Mouse (Mus musculus): ENCODE data around the gene Susd2. TPM values are rescaled to one million over a fixed set of nuclear protein-coding genes. Genes with fewer than 3 reads are reported as not detected.
A peak's percentile ranks its signal among the peaks of the same experiment; 100 is the strongest.

The Susd2 gene
- polyA plus RNA-seq, 1 experiment, result not detected

DNA sequence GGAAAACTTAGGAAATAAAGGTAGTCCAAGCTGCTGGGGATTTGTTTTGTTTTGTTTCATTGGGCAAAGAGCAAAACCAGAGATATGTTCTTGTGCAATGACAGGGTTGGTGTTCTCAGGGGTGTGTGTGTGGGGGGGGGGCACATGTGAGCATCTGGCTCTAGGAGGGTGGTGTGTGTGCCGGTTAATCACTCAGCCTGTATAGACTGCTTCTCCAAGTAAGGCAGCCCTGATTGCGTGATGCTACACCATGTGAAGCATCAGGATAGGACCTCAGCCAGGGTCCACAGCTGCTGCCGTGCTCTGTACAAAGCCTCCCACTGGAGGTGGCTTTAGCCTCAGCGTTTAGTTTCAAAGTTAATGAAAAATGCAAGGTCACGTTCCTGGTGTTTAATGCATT lies 10.8 kb downstream of the Susd2 start:
- Histone ChIP-seq H3K4me3 (ENCODE audit: insufficient read depth, low read length) (no peak overlapping the region), H3K27ac (ENCODE audit: insufficient read depth, low read depth, low read length) (no peak overlapping the region)

DNA sequence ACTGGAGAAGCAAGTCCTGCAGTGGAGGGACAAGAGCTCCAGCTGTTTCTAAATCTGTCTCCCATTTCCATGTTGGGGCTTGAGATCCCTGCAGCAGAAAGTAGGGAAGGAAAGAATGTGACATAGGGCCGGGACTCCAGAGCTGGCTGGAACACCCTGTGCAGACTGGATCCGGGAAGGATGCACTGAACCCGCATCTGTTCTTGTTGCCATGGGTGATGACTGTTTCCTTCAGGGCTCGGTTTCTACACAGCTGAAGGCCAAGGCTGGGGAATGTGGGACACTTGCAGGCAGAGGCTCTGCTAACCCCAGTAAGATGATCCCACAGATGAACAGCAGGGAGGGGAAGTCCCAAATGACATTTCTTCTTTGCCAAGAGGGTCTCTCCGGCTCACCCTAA lies 11.2 kb downstream of the Susd2 start:
- H3K4me1 ChIP-seq (ENCODE audit: control insufficient read depth, insufficient read depth, low read length), result no peaks in the 10 kb centered on the region
- no peak overlapping the region for H3K4me3 ChIP-seq (ENCODE audit: insufficient read depth, low read length)
- no peak overlapping the region for H3K27ac ChIP-seq (ENCODE audit: insufficient read depth, low read depth, low read length)
- TF ChIP-seq CTCF (IDR thresholded peaks at IDR 0.05; ENCODE audit: low read depth, low read length), result no peak
- TF ChIP-seq POLR2A (IDR thresholded peaks at IDR 0.05; ENCODE audit: borderline replicate concordance, low read depth, low read length), result no peak

More for the DNA sequence above, 10.8 kb downstream of the Susd2 start:
- TF ChIP-seq CTCF (IDR thresholded peaks at IDR 0.05; ENCODE audit: low read depth, low read length) (no peak), POLR2A (IDR thresholded peaks at IDR 0.05; ENCODE audit: borderline replicate concordance, low read depth, low read length) (no peak)
- H3K4me1 ChIP-seq (ENCODE audit: control insufficient read depth, insufficient read depth, low read length), result no peaks in the 10 kb centered on the region

DNA sequence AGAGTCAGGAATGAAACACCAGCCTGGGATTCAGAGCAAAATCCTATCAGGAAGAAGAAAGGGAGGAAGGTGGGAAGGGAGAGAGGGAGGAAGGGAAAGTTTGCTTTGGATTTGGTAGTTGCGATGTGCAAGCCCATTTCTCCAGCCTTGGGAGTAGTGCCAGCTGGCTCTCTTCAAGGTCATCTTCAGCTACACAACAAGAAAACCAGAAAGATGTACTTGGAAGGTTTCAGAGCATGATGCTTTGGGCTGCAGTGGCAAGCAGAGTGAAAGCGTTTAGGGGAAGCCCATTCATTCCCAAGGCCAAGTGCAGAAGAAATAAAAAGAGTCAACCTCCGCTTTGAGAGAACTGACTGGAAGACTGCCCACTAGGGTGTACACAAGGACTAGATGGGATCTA lies 16.3 kb downstream of the Susd2 start:
- no peak overlapping the region for H3K4me3 ChIP-seq (ENCODE audit: insufficient read depth, low read length)
- no peak for TF ChIP-seq CTCF (IDR thresholded peaks at IDR 0.05; ENCODE audit: low read depth, low read length)
- H3K4me1 ChIP-seq (ENCODE audit: control insufficient read depth, insufficient read depth, low read length), result no peaks in the 10 kb centered on the region
- no peak overlapping the region for H3K27ac ChIP-seq (ENCODE audit: insufficient read depth, low read depth, low read length)

DNA sequence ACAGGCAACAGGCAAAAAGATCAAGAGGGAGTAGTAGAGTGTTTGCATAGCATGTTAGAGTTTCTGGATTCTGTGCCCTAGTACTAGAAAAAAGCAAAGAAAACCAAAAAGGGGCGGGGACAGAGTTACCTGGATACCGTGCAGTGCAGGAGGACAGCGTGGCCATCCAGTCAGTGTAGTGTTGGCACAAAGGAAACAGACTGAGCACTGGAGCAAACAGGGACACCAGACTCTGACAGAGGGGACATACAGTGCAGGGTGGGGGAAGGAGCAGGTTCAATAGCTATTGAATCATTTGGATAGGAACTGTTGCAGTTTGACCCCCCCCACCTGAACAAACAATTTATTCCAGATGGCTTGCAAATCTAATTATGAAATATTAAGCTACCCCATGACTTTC lies 16.8 kb downstream of the Susd2 start:
- Histone ChIP-seq H3K4me1 (ENCODE audit: control insufficient read depth, insufficient read depth, low read length) (no peaks in the 10 kb centered on the region), H3K27ac (ENCODE audit: insufficient read depth, low read depth, low read length) (no peak overlapping the region), H3K4me3 (ENCODE audit: insufficient read depth, low read length) (no peak overlapping the region)
- TF ChIP-seq CTCF (IDR thresholded peaks at IDR 0.05; ENCODE audit: low read depth, low read length) (no peak), POLR2A (IDR thresholded peaks at IDR 0.05; ENCODE audit: borderline replicate concordance, low read depth, low read length) (no peak)

DNA sequence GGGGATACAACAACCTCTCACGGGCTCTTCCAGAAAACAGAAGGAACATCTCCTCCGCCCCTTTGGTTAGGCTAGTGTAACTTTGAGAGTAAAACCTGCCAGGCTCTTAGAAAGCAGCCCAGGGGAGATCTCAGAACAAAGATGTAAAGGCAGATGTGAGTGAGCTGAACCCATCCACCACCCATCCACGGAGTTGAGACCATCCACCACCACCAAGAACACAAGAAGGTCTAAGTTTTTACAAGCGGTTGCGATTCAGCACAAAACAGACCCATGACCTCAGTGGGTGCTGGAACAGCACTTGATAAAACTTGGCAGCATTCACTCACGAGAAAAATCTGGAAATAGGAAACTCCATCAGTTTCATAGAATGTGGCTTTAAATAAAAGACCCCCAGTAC lies 17.9 kb downstream of the Susd2 start:
- TF ChIP-seq CTCF (IDR thresholded peaks at IDR 0.05; ENCODE audit: low read depth, low read length) (no peak), POLR2A (IDR thresholded peaks at IDR 0.05; ENCODE audit: borderline replicate concordance, low read depth, low read length) (no peak)
- H3K4me1 ChIP-seq (ENCODE audit: control insufficient read depth, insufficient read depth, low read length), result no peaks in the 10 kb centered on the region
- H3K27ac ChIP-seq (ENCODE audit: insufficient read depth, low read depth, low read length), result no peak overlapping the region
- H3K4me3 ChIP-seq (ENCODE audit: insufficient read depth, low read length), result no peak overlapping the region

DNA sequence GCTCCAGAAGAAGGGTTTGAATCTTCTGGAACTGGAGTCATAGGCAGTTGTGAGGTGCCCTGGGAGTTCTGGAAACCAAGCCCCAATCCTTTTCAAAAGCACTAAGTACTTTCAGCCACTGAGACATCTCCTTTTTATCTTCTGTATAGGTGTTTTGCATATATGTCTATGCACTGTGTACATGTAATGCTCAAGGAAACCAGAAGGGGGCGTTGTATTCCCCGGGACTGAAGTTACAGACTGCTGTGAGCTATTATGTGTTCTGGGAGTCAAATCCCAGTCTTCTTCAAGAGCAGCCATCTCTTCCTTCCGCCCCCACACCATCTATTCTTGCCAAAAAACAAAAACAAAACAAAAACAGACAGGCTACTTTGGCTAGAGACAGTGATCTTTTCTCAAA lies 23.0 kb downstream of the Susd2 start:
- no peak for TF ChIP-seq CTCF (IDR thresholded peaks at IDR 0.05; ENCODE audit: low read depth, low read length)
- no peak for TF ChIP-seq POLR2A (IDR thresholded peaks at IDR 0.05; ENCODE audit: borderline replicate concordance, low read depth, low read length)
- no peaks in the 10 kb centered on the region for H3K4me1 ChIP-seq (ENCODE audit: control insufficient read depth, insufficient read depth, low read length)
- no peak overlapping the region for H3K27ac ChIP-seq (ENCODE audit: insufficient read depth, low read depth, low read length)
- H3K4me3 ChIP-seq (ENCODE audit: insufficient read depth, low read length), result no peak overlapping the region

DNA sequence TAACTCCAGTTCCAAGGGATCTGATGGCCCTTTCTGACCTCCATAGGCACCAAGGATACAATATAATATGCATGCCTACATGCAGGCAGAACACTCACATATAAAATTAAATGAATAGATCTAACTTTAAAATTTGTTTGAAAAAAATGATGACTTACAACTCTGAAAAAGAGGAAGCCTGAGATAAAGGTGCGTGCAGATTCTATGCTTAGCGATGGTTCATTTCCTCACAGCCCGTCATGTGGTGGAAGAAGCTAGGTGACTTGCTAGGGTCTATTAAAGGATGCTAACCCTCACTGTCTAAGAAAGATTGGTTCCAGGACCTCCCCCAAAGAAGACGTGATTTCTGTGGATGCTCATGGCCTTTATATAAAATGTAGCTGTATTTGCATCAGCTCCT lies 27.8 kb downstream of the Susd2 start:
- Histone ChIP-seq H3K27ac (ENCODE audit: insufficient read depth, low read depth, low read length) (no peak overlapping the region), H3K4me3 (ENCODE audit: insufficient read depth, low read length) (no peak overlapping the region), H3K4me1 (ENCODE audit: control insufficient read depth, insufficient read depth, low read length) (no peaks in the 10 kb centered on the region)
- no peak for TF ChIP-seq POLR2A (IDR thresholded peaks at IDR 0.05; ENCODE audit: borderline replicate concordance, low read depth, low read length)
- TF ChIP-seq CTCF (IDR thresholded peaks at IDR 0.05; ENCODE audit: low read depth, low read length), result no peak

DNA sequence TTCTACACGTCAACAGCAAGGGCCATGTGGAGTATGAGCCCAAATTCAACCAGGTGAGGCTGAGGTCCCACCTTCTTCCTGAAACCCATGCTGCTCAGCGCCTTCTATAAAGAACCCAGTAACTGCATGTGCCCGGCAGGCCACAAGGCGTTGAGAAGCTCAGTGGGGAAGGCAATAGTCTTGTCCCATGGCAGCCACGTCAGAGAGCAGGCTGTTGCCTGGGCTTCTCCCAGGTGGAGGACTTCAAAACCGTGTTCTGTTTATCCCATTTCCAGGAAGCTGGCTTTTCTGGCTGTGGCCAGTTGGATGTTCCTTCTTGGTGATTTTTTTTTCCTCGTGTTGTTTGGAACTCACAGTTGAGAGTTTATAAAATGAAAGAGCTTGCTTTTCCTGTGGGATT lies 33.3 kb downstream of the Susd2 start:
- TF ChIP-seq CTCF (IDR thresholded peaks at IDR 0.05; ENCODE audit: low read depth, low read length) (no peak), POLR2A (IDR thresholded peaks at IDR 0.05; ENCODE audit: borderline replicate concordance, low read depth, low read length) (no peak)
- Histone ChIP-seq H3K27ac (ENCODE audit: insufficient read depth, low read depth, low read length) (no peak overlapping the region), H3K4me1 (ENCODE audit: control insufficient read depth, insufficient read depth, low read length) (no peaks in the 10 kb centered on the region), H3K4me3 (ENCODE audit: insufficient read depth, low read length) (no peak overlapping the region)

DNA sequence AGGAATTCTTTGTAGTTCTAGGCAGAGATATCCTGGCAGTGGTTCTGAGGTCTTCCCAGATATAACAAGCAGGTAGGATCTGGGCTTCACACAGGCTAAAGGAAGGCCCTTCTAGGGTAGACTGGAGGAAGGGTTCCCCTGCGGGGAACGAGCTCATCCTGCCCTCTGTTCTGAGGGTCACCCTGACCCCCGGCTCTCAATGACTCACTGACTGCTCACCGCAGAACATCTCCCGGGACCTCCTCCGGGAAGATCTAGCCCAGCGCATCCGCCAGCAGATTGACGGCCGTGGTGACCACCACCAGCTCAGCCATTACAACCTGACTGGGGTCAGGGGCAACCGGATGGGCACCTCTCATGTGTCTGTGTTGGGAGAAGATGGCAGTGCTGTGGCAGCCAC lies 34.8 kb downstream of the Susd2 start:
- H3K4me3 ChIP-seq (ENCODE audit: insufficient read depth, low read length), result no peak overlapping the region
- TF ChIP-seq CTCF (IDR thresholded peaks at IDR 0.05; ENCODE audit: low read depth, low read length), result no peak
- no peak for TF ChIP-seq POLR2A (IDR thresholded peaks at IDR 0.05; ENCODE audit: borderline replicate concordance, low read depth, low read length)
- no peaks in the 10 kb centered on the region for H3K4me1 ChIP-seq (ENCODE audit: control insufficient read depth, insufficient read depth, low read length)
- no peak overlapping the region for H3K27ac ChIP-seq (ENCODE audit: insufficient read depth, low read depth, low read length)

DNA sequence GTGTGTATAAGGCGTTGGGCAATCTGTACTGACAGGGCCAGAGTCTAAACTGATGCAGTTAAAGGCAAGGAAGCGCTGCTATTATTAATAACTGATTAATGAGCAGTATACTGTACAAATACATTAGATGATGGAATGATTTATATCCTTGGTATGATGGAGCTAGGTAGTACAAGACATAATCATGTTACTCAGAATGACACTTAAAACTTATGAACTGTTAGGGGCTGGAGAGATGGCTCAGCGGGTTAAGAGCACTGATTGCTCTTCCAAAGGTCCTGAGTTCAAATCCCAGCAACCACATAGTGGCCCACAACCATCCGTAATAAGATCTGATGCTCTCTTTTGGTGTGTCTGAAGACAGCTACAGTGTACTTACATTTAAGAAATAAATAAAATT lies 36.6 kb downstream of the Susd2 start:
- Histone ChIP-seq H3K4me1 (ENCODE audit: control insufficient read depth, insufficient read depth, low read length) (no peaks in the 10 kb centered on the region), H3K27ac (ENCODE audit: insufficient read depth, low read depth, low read length) (no peak overlapping the region), H3K4me3 (ENCODE audit: insufficient read depth, low read length) (no peak overlapping the region)
- no peak for TF ChIP-seq POLR2A (IDR thresholded peaks at IDR 0.05; ENCODE audit: borderline replicate concordance, low read depth, low read length)
- no peak for TF ChIP-seq CTCF (IDR thresholded peaks at IDR 0.05; ENCODE audit: low read depth, low read length)

DNA sequence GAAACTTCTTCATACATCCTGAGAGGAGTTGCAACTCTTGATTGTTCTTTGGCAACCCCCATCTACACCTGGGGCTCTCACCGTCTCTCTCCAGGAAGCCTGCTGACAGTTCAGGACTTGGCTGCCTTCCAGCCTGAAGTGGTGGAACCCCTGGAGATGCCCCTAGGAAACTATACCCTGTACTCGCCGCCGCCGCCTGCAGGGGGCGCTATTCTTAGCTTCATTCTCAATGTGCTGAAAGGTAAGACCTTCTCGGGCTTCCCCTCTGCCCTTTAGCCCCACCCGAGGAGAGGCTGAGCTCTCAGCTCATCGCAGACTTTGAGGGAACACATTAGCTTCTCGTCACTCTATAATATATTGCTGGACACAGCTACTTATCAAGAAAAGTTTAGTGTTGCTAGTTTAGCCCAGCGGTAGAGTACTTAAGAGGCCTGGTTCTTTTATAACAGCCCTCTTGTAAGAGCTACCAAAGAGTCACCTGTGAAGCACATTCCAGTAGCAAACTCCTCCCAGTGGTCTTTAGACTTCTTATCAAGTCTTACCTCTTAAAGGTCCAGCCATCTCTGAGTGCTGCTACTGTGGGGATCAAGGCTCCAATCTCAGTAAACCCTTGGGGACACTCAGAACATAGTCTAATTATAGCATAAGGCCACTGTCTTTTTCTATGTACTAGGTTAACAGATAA lies 38.5 kb downstream of the Susd2 start:
- H3K4me3 ChIP-seq (ENCODE audit: insufficient read depth, low read length), result no peak overlapping the region
- no peaks in the 10 kb centered on the region for H3K4me1 ChIP-seq (ENCODE audit: control insufficient read depth, insufficient read depth, low read length)
- H3K27ac ChIP-seq (ENCODE audit: insufficient read depth, low read depth, low read length), result no peak overlapping the region
- TF ChIP-seq CTCF (IDR thresholded peaks at IDR 0.05; ENCODE audit: low read depth, low read length), result peak; percentile 63
- no peak for TF ChIP-seq POLR2A (IDR thresholded peaks at IDR 0.05; ENCODE audit: borderline replicate concordance, low read depth, low read length)
